Mouse (Mus musculus) midbrain, embryonic 14.5 days (tissue): Measurements from ENCODE around the gene Plod1. TPM values are rescaled to one million over a fixed set of nuclear protein-coding genes. Genes with fewer than 3 reads are reported as not detected.
"Not testable (repeated sequence)": the region's sequence is repeated elsewhere in the genome, so short reads cannot be mapped to it uniquely, and the experiment has no call there.

Source experiments
- ATAC-seq: fragments of 200-750 bp; cut with Nextera tagmentation; 2 replicates; pipeline ENCODE4 v1.8.0; 2017; ENCODE audit warnings: moderate number of reproducible peaks, moderate library complexity; ENCODE audit not compliant: low FRiP score, low TSS enrichment
- DNase-seq: peaks from one replicate; pipeline ENCODE4 v3.0.0-alpha.2; 2015
- H3K27ac ChIP-seq: fragments of 300-500 bp; sonication (generic); replicated peaks from 2 replicates; pipeline ENCODE4 v1.5.1; 2014; ENCODE audit warnings: mild to moderate bottlenecking, low read depth, low read length, moderate library complexity
- H3K27me3 ChIP-seq: fragments of 300-500 bp; sonication (generic); 2 replicates; pipeline ENCODE4 v1.6.1; 2014; ENCODE audit warnings: low read length, control low read depth, mixed read lengths; ENCODE audit not compliant: control insufficient read depth, insufficient read depth
- H3K36me3 ChIP-seq: fragments of 300-500 bp; sonication (generic); 2 replicates; pipeline ENCODE4 v1.6.1; 2014; ENCODE audit warnings: low read length, control low read depth; ENCODE audit not compliant: control insufficient read depth, insufficient read depth
- H3K4me1 ChIP-seq: fragments of 300-500 bp; sonication (generic); 2 replicates; pipeline ENCODE4 v1.6.1; 2014; ENCODE audit warnings: mild to moderate bottlenecking, antibody characterized with exemption, low read length, control low read depth; ENCODE audit not compliant: control insufficient read depth, insufficient read depth
- H3K4me2 ChIP-seq: fragments of 300-500 bp; sonication (generic); 2 replicates; pipeline ENCODE4 v1.6.1; 2014; ENCODE audit warnings: mild to moderate bottlenecking, low read length, moderate library complexity
- H3K4me3 ChIP-seq: fragments of 300-500 bp; sonication (generic); replicated peaks from 2 replicates; pipeline ENCODE4 v1.5.1; 2014; ENCODE audit warnings: low read depth, low read length
- H3K9ac ChIP-seq: fragments of 300-500 bp; sonication (generic); replicated peaks from 2 replicates; pipeline ENCODE4 v1.6.1; 2014; ENCODE audit warnings: mild to moderate bottlenecking, low read length, moderate library complexity
- H3K9me3 ChIP-seq: fragments of 300-500 bp; sonication (generic); 2 replicates; pipeline ENCODE4 v1.6.1; 2016; ENCODE audit warnings: low read length, control low read depth, mixed read lengths; ENCODE audit not compliant: control insufficient read depth
- WGBS: fragments of 180-500 bp; shearing (Covaris S2); extraction: QIAGEN DNeasy Blood & Tissue Kit; methylation state at CpG from one replicate; pipeline ENCODE4 v1.1.7; 2014; 5-methylcytosine and 5-hydroxymethylcytosine counted together
- polyA plus RNA-seq: library from polyadenylated mRNA; unstranded; fragments of >200 nt; fragmentation: Nextera tagmentation; extraction: Ambion mirVana; gene quantifications from 2 replicates; pipeline ENCODE4 v1.2.1, GENCODE M21; 2014

The Plod1 gene
- polyA plus RNA-seq, 1 experiment from 2014 or later, result 20.7 TPM

- no peak; the same call in 1 of the 2 replicates for ATAC-seq
- Histone ChIP-seq H3K27me3 (no peaks in the 10 kb centered on the region), H3K4me1 (no peaks in the 10 kb centered on the region), H3K4me2 (no peak overlapping the region), H3K9ac (no peak overlapping the region), H3K27ac (no peak overlapping the region), H3K36me3 (peaks cover 92% of the 10 kb centered on the region), H3K9me3 (no peaks in the 10 kb centered on the region), H3K4me3 (no peak overlapping the region)
- DNase-seq, result no peak
- 81% methylated on average over 2 of the region's 2 CpGs for WGBS
Observed at GRCm38 (mm10) chr4:147879456-147879855, 57.1 kb downstream of the Plod1 start.

- Histone ChIP-seq H3K27me3 (no peaks in the 10 kb centered on the region), H3K4me3 (no peak overlapping the region), H3K4me1 (no peaks in the 10 kb centered on the region), H3K27ac (no peak overlapping the region), H3K9ac (no peak overlapping the region), H3K36me3 (peaks cover 92% of the 10 kb centered on the region), H3K4me2 (no peak overlapping the region), H3K9me3 (no peaks in the 10 kb centered on the region)
- ATAC-seq (no peak), DNase-seq (no peak)
- 97% methylated on average over 9 of the region's 9 CpGs for WGBS
Observed at GRCm38 (mm10) chr4:147878537-147878936, 58.0 kb downstream of the Plod1 start.

DNA sequence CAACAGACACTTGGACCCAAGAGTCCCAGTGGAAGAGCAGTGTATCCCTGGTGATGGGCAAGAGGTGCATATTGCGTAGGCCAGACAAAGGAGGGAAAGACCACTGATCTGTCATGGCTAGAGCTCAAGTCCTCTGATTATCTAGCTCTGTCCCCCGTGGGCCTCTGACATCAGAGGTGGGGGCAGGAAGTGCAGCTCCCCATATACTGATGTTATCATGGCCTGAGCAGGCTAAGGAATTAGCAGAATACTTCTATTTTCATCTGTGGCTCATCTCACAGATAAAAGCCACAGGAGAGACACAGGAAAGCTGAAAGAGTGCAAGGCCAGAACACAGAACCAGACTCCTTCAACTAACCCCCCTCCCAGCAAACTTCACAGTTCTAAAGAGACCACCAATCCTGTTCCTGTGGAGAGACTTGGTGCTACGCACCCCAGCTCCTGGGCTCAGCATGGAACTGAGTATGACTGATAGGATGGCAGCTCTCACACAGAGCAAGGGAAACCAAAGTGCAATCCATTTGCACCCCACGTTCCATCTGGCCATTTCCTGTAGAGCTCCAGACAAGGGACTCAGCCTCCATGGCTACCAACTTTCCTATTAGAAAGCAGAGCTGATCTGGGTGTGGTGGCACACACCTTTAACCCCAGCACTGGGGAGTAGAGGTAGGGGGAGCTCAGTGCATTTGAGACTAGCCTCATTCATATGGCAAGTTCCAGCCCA, 60.6 kb downstream of the Plod1 start:
- Histone ChIP-seq H3K36me3 (peaks cover 82% of the 10 kb centered on the region), H3K27me3 (no peaks in the 10 kb centered on the region), H3K27ac (no peak overlapping the region), H3K4me2 (no peak overlapping the region), H3K4me3 (no peak overlapping the region), H3K9ac (no peak overlapping the region), H3K9me3 (no peaks in the 10 kb centered on the region), H3K4me1 (no peaks in the 10 kb centered on the region)
- DNase-seq (no peak), ATAC-seq (no peak)
- WGBS, result 90% methylated on average over 4 of the region's 4 CpGs

GRCm38 (mm10) chr4:147869238-147869637, 67.3 kb downstream of the Plod1 start:
- H3K4me1 ChIP-seq, result peaks cover 18% of the 10 kb centered on the region
- H3K4me3 ChIP-seq, result peak overlapping the region; percentile 78
- H3K4me2 ChIP-seq, result peak overlapping the region; percentile 84
- DNase-seq, result no peak
- ATAC-seq, result no peak
- 18% methylated on average over 5 of the region's 5 CpGs for WGBS
- H3K36me3 ChIP-seq, result peaks cover 32% of the 10 kb centered on the region
- no peak overlapping the region for H3K27ac ChIP-seq
- H3K27me3 ChIP-seq, result no peaks in the 10 kb centered on the region
- peak overlapping the region; percentile 42; the same call in 1 of the 2 replicates for H3K9ac ChIP-seq
- no peaks in the 10 kb centered on the region for H3K9me3 ChIP-seq

DNA sequence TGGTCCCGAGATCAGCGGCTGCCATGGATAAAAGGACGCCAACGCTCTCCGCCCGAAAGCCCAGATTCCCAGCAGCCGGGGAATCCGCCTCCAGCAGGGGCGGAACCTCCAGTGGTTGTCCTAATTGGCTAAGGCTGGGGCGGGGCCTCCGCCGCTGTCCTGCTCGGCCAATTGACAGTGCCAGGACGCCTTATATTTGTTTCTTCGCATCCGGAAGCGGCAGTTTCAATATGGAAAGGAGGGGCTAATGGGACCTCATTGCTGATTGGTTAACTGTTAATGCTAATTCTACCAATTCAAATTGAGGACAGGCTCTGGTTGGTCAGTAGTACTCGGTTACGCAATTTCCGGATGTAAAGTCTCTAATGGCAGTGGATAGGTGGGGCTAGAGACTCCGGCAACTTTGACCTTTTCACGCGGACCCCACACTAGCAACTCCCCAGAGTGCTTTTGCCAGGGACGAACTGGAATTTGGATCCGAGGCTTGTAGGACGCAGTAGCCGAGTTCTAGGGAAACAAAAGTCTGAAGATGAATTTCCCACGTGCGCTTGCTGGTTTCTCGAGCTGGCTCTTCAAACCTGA, 68.0 kb downstream of the Plod1 start, which contains the start of the genes Miip and Fv1:
Miip (minus strand) TSS at position 367 of the 582 bp plus-strand sequence.
Fv1 (plus strand) TSS at position 530 of the 582 bp plus-strand sequence.
- ATAC-seq (peak; percentile 98), DNase-seq (peak; percentile 97)
- under 1% methylated on average over 30 of the region's 30 CpGs for WGBS
- peak within 1 kb of the TSS; percentile 78 for H3K4me3 ChIP-seq
- peak within 1 kb of the TSS; percentile 77 for H3K9ac ChIP-seq
- peaks cover 18% of the 10 kb centered on the region for H3K4me1 ChIP-seq
- peaks cover 30% of the 10 kb centered on the region for H3K36me3 ChIP-seq
- no peaks in the 10 kb centered on the region for H3K9me3 ChIP-seq
- H3K27ac ChIP-seq, result peak within 1 kb of the TSS; percentile 74
- peak within 1 kb of the TSS; percentile 84 for H3K4me2 ChIP-seq
- H3K27me3 ChIP-seq, result no peaks in the 10 kb centered on the region

- 9% methylated on average over 22 of the region's 22 CpGs for WGBS
- DNase-seq, result no peak
Observed at GRCm38 (mm10) chr4:147867563-147868449, 68.8 kb downstream of the Plod1 start.

GRCm38 (mm10) chr4:147866793-147867192, 69.8 kb downstream of the Plod1 start:
- ATAC-seq, H3K27ac ChIP-seq, H3K4me3 ChIP-seq, H3K4me2 ChIP-seq, DNase-seq, H3K27me3 ChIP-seq, H3K9me3 ChIP-seq, H3K9ac ChIP-seq: not testable (repeated sequence)
- peaks cover 34% of the 10 kb centered on the region for H3K36me3 ChIP-seq
- WGBS, result 62% methylated on average over 3 of the region's 3 CpGs
- peaks cover 18% of the 10 kb centered on the region for H3K4me1 ChIP-seq

More at GRCm38 (mm10) chr4:147867563-147868449, 68.8 kb downstream of the Plod1 start:
- Histone ChIP-seq H3K27ac (peak overlapping the region; percentile 74), H3K4me1 (peaks cover 18% of the 10 kb centered on the region), H3K36me3 (peaks cover 30% of the 10 kb centered on the region), H3K4me3 (peak overlapping the region; percentile 78), H3K27me3 (no peaks in the 10 kb centered on the region), H3K9ac (peak overlapping the region; percentile 77), H3K4me2 (peak overlapping the region; percentile 84), H3K9me3 (no peaks in the 10 kb centered on the region)
- ATAC-seq, result no peak

GRCm38 (mm10) chr4:147866056-147866455, 70.5 kb downstream of the Plod1 start:
- no peaks in the 10 kb centered on the region for H3K9me3 ChIP-seq
- H3K4me3 ChIP-seq, result no peak overlapping the region
- no peak overlapping the region for H3K27ac ChIP-seq
- peaks cover 18% of the 10 kb centered on the region for H3K4me1 ChIP-seq
- DNase-seq (no peak), ATAC-seq (no peak)
- WGBS, result 98% methylated on average over 9 of the region's 9 CpGs
- no peak overlapping the region for H3K4me2 ChIP-seq
- H3K9ac ChIP-seq, result no peak overlapping the region
- H3K36me3 ChIP-seq, result peaks cover 39% of the 10 kb centered on the region
- no peaks in the 10 kb centered on the region for H3K27me3 ChIP-seq
